Mouse (Mus musculus) spleen, adult 2 months (tissue): ENCODE measurements at regions not wholly inside any gene's neighbourhood (a gene's known extent, or its start where the extent isn't known, plus 50 kb on each side); places are given as distances from the start of the nearest gene placed in this dataset.

ENCODE experiments used
- CTCF ChIP-seq: fragments of 200-500 bp; IDR thresholded peaks from 2 replicates; pipeline ENCODE4 v1.5.1; 2011; ENCODE audit warnings: mild to moderate bottlenecking, inconsistent platforms; ENCODE audit not compliant: insufficient read depth, insufficient read length, insufficient replicate concordance; ENCODE audit errors: extremely low read depth
- POLR2A ChIP-seq: fragments of 200-500 bp; IDR thresholded peaks from 2 replicates; pipeline ENCODE4 v1.6.1; 2011; ENCODE audit warnings: low read depth, low read length, inconsistent platforms

DNA sequence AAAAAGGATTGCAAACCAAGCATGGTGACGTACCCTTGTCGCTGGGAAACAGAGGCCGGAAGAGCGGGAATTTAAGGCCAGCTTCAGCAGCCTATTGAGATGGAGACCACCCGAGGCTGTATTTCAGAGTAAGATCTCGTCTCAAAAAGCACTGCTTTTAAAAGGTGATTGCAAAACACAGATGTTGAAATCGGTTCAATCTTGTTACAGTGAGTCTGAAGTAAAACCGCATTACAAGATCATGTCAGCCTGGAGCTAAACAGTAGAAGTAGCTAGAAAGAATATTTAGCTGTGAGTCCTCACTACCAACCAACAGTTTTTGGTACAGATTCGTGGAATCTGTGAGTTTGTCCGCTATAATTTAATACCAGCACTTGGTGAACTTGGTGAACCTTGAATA, 69.0 kb upstream of the Mpp6 start:
- TF ChIP-seq CTCF (no peak), POLR2A (no peak)
